Mouse (Mus musculus) CH12.LX (cell line): ENCODE data around the gene Cbx4. TPM values are rescaled to one million over a fixed set of nuclear protein-coding genes. Genes with fewer than 3 reads are reported as not detected.

ENCODE experiments used
- DNase-seq: peaks from one replicate; pipeline ENCODE4 v3.0.0-alpha.2; 2013; ENCODE audit errors: extremely low read depth
- H3K27ac ChIP-seq: 2 replicates; pipeline ENCODE4 v1.5.1; 2012; ENCODE audit warnings: low read depth, mild to moderate bottlenecking, control low read depth, moderate library complexity; ENCODE audit not compliant: insufficient read depth
- H3K27me3 ChIP-seq: replicated peaks from 2 replicates; pipeline ENCODE3; 2012; ENCODE audit warnings: inconsistent platforms
- H3K36me3 ChIP-seq, 2 experiments: replicated peaks in 1 of 2; 2 replicates each; pipeline versions ENCODE3 to v1.6.1; 2012; ENCODE audit warnings: inconsistent platforms in 1 of 2, low read length in 1 of 2, mild to moderate bottlenecking in 1 of 2, mixed read lengths in 1 of 2, moderate library complexity in 1 of 2; ENCODE audit not compliant: control insufficient read depth in 1 of 2, insufficient read depth in 1 of 2
- H3K4me1 ChIP-seq, 2 experiments: 2 replicates each; pipeline ENCODE4 v1.6.1; 2012; ENCODE audit warnings: inconsistent platforms in 1 of 2, moderate library complexity in 1 of 2; ENCODE audit not compliant: insufficient read depth in 2 of 2, control insufficient read depth in 1 of 2
- H3K4me2 ChIP-seq: 2 replicates; pipeline ENCODE4 v1.6.1; 2012; ENCODE audit warnings: low read depth, mild to moderate bottlenecking, control low read depth; ENCODE audit not compliant: poor library complexity, insufficient read depth, severe bottlenecking
- H3K4me3 ChIP-seq, 3 experiments: fragments of 150-350 bp in 1 of 3; sonication (generic) in 1 of 3; replicated peaks in 1 of 3; 2 replicates each; pipeline versions ENCODE3 to v1.5.1; 2011 to 2012; ENCODE audit warnings: low read depth in 2 of 3, low read length in 2 of 3, mild to moderate bottlenecking in 2 of 3, moderate library complexity in 2 of 3, control low read depth in 1 of 3, improper control_type of control experiment in 1 of 3, inconsistent platforms in 1 of 3, mixed read lengths in 1 of 3; ENCODE audit not compliant: poor library complexity in 1 of 3
- H3K79me2 ChIP-seq: replicated peaks from 2 replicates; pipeline ENCODE4 v1.6.1; 2012; ENCODE audit warnings: mild to moderate bottlenecking, moderate library complexity; ENCODE audit not compliant: control insufficient read depth, poor library complexity, insufficient read depth, severe bottlenecking; ENCODE audit errors: extremely low read depth
- H3K9ac ChIP-seq: 2 replicates; pipeline ENCODE4 v1.6.1; 2012; ENCODE audit warnings: low read depth, mild to moderate bottlenecking, control low read depth, moderate library complexity; ENCODE audit not compliant: insufficient read depth
- H3K9me3 ChIP-seq: replicated peaks from 2 replicates; pipeline ENCODE3; 2012; ENCODE audit warnings: low read length, inconsistent platforms, mixed read lengths
- BHLHE40 ChIP-seq: IDR thresholded peaks from 2 replicates; pipeline ENCODE4 v1.6.1; 2011; ENCODE audit warnings: mild to moderate bottlenecking, low read depth, low read length, improper control_type of control experiment
- CHD1 ChIP-seq: IDR thresholded peaks from 2 replicates; pipeline ENCODE4 v1.6.1; 2012; ENCODE audit warnings: low read depth, low read length, improper control_type of control experiment, inconsistent platforms
- CHD2 ChIP-seq: IDR thresholded peaks from 2 replicates; pipeline ENCODE4 v1.6.1; 2011; ENCODE audit warnings: low read length, improper control_type of control experiment
- CTCF ChIP-seq, 2 experiments: IDR thresholded peaks in 1 of 2; conservative IDR thresholded peaks in 1 of 2; 2 replicates each; pipeline ENCODE4 v1.5.1; 2011 to 2012; ENCODE audit warnings: low read depth in 2 of 2, low read length in 2 of 2, improper control_type of control experiment in 1 of 2, inconsistent platforms in 1 of 2, mild to moderate bottlenecking in 1 of 2, moderate library complexity in 1 of 2
- E2F4 ChIP-seq: IDR thresholded peaks from 2 replicates; pipeline ENCODE4 v1.6.1; 2011; ENCODE audit warnings: low read depth, low read length, improper control_type of control experiment; ENCODE audit not compliant: insufficient replicate concordance
- ELF1 ChIP-seq: IDR thresholded peaks from 2 replicates; pipeline ENCODE4 v1.6.1; 2014; ENCODE audit warnings: low read depth, mild to moderate bottlenecking, inconsistent platforms, low read length, improper control_type of control experiment
- EP300 ChIP-seq: IDR thresholded peaks from 2 replicates; pipeline ENCODE4 v1.6.1; 2011; ENCODE audit warnings: low read length, improper control_type of control experiment
- ETS1 ChIP-seq: conservative IDR thresholded peaks from 2 replicates; pipeline ENCODE4 v1.6.1; 2012; ENCODE audit warnings: low read depth, mild to moderate bottlenecking, inconsistent platforms, low read length, improper control_type of control experiment, moderate library complexity
- GABPA ChIP-seq: IDR thresholded peaks from 2 replicates; pipeline ENCODE4 v1.6.1; 2012; ENCODE audit warnings: low read depth, low read length, improper control_type of control experiment, inconsistent platforms; ENCODE audit not compliant: insufficient replicate concordance
- HCFC1 ChIP-seq: IDR thresholded peaks from 2 replicates; pipeline ENCODE4 v1.6.1; 2012; ENCODE audit warnings: low read depth, mild to moderate bottlenecking, inconsistent platforms, low read length, improper control_type of control experiment
- IRF4 ChIP-seq: IDR thresholded peaks from 2 replicates; pipeline ENCODE4 v1.6.1; 2014; ENCODE audit warnings: low read depth, mild to moderate bottlenecking, inconsistent platforms, low read length, improper control_type of control experiment
- JUN ChIP-seq: IDR thresholded peaks from 2 replicates; pipeline ENCODE4 v1.6.1; 2011; ENCODE audit warnings: low read depth, mild to moderate bottlenecking, low read length, improper control_type of control experiment, moderate library complexity; ENCODE audit not compliant: insufficient read depth
- JUND ChIP-seq: conservative IDR thresholded peaks from 2 replicates; pipeline ENCODE4 v1.6.1; 2011; ENCODE audit warnings: low read depth, low read length, improper control_type of control experiment
- KAT2A ChIP-seq: IDR thresholded peaks from 2 replicates; pipeline ENCODE4 v1.6.1; 2012; ENCODE audit warnings: low read length, improper control_type of control experiment, inconsistent platforms; ENCODE audit not compliant: insufficient replicate concordance
- MAFK ChIP-seq: IDR thresholded peaks from 2 replicates; pipeline ENCODE4 v1.6.1; 2011; ENCODE audit warnings: low read length, improper control_type of control experiment; ENCODE audit not compliant: insufficient replicate concordance
- MAX ChIP-seq: IDR thresholded peaks from 2 replicates; pipeline ENCODE4 v1.6.1; 2011; ENCODE audit warnings: low read length, improper control_type of control experiment
- MAZ ChIP-seq: IDR thresholded peaks from 2 replicates; pipeline ENCODE4 v1.6.1; 2012; ENCODE audit warnings: low read depth, mild to moderate bottlenecking, inconsistent platforms, low read length, improper control_type of control experiment, moderate library complexity
- MEF2A ChIP-seq: IDR thresholded peaks from 2 replicates; pipeline ENCODE4 v1.6.1; 2014; ENCODE audit warnings: low read depth, mild to moderate bottlenecking, inconsistent platforms, low read length, improper control_type of control experiment, borderline replicate concordance
- MXI1 ChIP-seq: IDR thresholded peaks from 2 replicates; pipeline ENCODE4 v1.6.1; 2011; ENCODE audit warnings: mild to moderate bottlenecking, low read depth, low read length, improper control_type of control experiment
- MYC ChIP-seq: IDR thresholded peaks from 2 replicates; pipeline ENCODE4 v1.6.1; 2011; ENCODE audit warnings: low read depth, mild to moderate bottlenecking, improper control_type of control experiment, low read length
- NELFE ChIP-seq: IDR thresholded peaks from 2 replicates; pipeline ENCODE4 v1.6.1; 2011; ENCODE audit warnings: low read depth, low read length, improper control_type of control experiment
- NRF1 ChIP-seq: IDR thresholded peaks from 2 replicates; pipeline ENCODE4 v1.6.1; 2014; ENCODE audit warnings: low read depth, mild to moderate bottlenecking, inconsistent platforms, low read length, improper control_type of control experiment, moderate library complexity
- PAX5 ChIP-seq: IDR thresholded peaks from 2 replicates; pipeline ENCODE4 v1.6.1; 2012; ENCODE audit warnings: low read length, inconsistent platforms, mixed read lengths
- POLR2A ChIP-seq: IDR thresholded peaks from 2 replicates; pipeline ENCODE4 v1.6.1; 2011; ENCODE audit warnings: low read depth, mild to moderate bottlenecking, improper control_type of control experiment, low read length
- POLR2AphosphoS2 ChIP-seq: IDR thresholded peaks from 2 replicates; pipeline ENCODE4 v1.6.1; 2011; ENCODE audit warnings: low read depth, low read length, improper control_type of control experiment
- RAD21 ChIP-seq: IDR thresholded peaks from 2 replicates; pipeline ENCODE4 v1.6.1; 2011; ENCODE audit warnings: low read depth, mild to moderate bottlenecking, low read length, improper control_type of control experiment, moderate library complexity
- RCOR1 ChIP-seq: conservative IDR thresholded peaks from 2 replicates; pipeline ENCODE4 v1.6.1; 2012; ENCODE audit warnings: low read depth, mild to moderate bottlenecking, inconsistent platforms, low read length, improper control_type of control experiment
- SIN3A ChIP-seq: IDR thresholded peaks from 2 replicates; pipeline ENCODE4 v1.6.1; 2012; ENCODE audit warnings: low read length, improper control_type of control experiment, inconsistent platforms
- SMC3 ChIP-seq: IDR thresholded peaks from 2 replicates; pipeline ENCODE4 v1.6.1; 2011; ENCODE audit warnings: low read depth, low read length, improper control_type of control experiment
- TBP ChIP-seq: conservative IDR thresholded peaks from 2 replicates; pipeline ENCODE4 v1.6.1; 2011; ENCODE audit warnings: low read depth, low read length, improper control_type of control experiment
- TCF12 ChIP-seq: IDR thresholded peaks from 2 replicates; pipeline ENCODE4 v1.6.1; 2014; ENCODE audit warnings: low read depth, mild to moderate bottlenecking, inconsistent platforms, low read length, improper control_type of control experiment
- UBTF ChIP-seq: IDR thresholded peaks from 2 replicates; pipeline ENCODE4 v1.6.1; 2012; ENCODE audit warnings: low read depth, mild to moderate bottlenecking, inconsistent platforms, low read length, improper control_type of control experiment, moderate library complexity
- USF1 ChIP-seq: IDR thresholded peaks from 2 replicates; pipeline ENCODE4 v1.6.1; 2014; ENCODE audit warnings: low read depth, mild to moderate bottlenecking, inconsistent platforms, low read length, improper control_type of control experiment
- USF2 ChIP-seq: conservative IDR thresholded peaks from 2 replicates; pipeline ENCODE4 v1.6.1; 2011; ENCODE audit warnings: low read depth, low read length, improper control_type of control experiment
- ZC3H11A ChIP-seq: IDR thresholded peaks from 2 replicates; pipeline ENCODE4 v1.6.1; 2012; ENCODE audit warnings: low read depth, mild to moderate bottlenecking, inconsistent platforms, low read length, improper control_type of control experiment
- ZKSCAN1 ChIP-seq: IDR thresholded peaks from 2 replicates; pipeline ENCODE4 v1.6.1; 2012; ENCODE audit warnings: low read depth, inconsistent platforms, low read length, improper control_type of control experiment, borderline replicate concordance
- ZMIZ1 ChIP-seq: IDR thresholded peaks from 2 replicates; pipeline ENCODE4 v1.6.1; 2012; ENCODE audit warnings: low read depth, mild to moderate bottlenecking, inconsistent platforms, low read length, improper control_type of control experiment
- ZNF384 ChIP-seq: IDR thresholded peaks from 2 replicates; pipeline ENCODE4 v1.6.1; 2012; ENCODE audit warnings: low read depth, low read length, improper control_type of control experiment, inconsistent platforms
- dilution Hi-C: fragments of 300-500 bp; cut with MboI; formaldehyde crosslinking; loops from 2 replicates; pipeline ENCODE4 v1.14.3; 2020; ENCODE audit warnings: low sequenced_read_pairs; ENCODE audit not compliant: extremely low pct_unique_long_range_greater_than_20kb, extremely low pct_ligation_motif_present
- in situ Hi-C: fragments of 300-500 bp; cut with MboI; formaldehyde crosslinking; loops from 3 replicates; pipeline ENCODE4 v1.14.3; 2019; ENCODE audit warnings: low sequenced_read_pairs, low pct_ligation_motif_present, low pct_unique_long_range_greater_than_20kb, mixed read lengths
- polyA plus RNA-seq: library from polyadenylated mRNA; unstranded; fragments of >175 nt; gene quantifications from 2 replicates; pipeline ENCODE4 v1.2.1, GENCODE M21; 2012; ENCODE audit warnings: low read depth; ENCODE audit not compliant: insufficient read length
- total RNA-seq, 2 experiments: library from RNA; depleted of rRNA; stranded (reverse); fragments of 300-350 nt in 1 of 2; fragments of >200 nt in 1 of 2; gene quantifications; 2 replicates each; pipeline ENCODE4 v1.2.3; 2012 to 2014

The Cbx4 gene
- total and polyA plus RNA-seq, 3 experiments: 15.0 to 40.4 (median 26.0) TPM

DNA sequence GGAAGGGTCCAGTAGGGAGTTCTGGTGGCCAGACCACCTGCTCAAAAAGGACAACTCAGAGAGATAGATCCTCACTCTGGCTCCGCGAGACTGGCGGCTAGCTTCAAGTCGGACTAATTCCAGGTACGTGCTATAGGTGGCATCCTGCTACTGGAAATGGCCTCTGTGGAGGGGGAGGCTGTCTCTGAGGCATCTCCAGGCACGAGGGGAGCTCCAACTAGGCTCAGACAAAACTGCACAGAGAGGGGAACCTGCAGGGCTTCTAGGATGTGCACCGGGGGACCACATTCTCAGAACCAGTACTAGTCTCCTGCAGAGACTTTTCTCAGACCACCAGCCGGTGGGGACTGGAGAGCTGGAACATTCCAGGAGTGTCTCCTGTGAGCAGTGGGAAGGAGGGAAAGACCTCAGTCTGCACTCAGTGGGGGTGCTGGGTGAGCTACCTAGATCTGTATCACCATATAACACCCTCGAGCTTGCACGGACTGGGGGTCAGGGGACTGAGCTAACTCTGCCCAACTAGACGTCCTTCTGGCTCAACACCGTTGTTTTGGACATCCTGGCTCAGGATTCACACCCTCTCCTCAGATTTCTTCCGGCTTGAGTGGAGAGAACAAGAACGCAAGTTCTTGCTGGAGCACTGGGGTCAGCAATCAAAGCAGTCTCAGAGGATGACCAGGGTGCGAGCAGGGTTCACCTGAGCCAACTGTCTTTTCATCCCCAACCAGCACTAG lies 33.9 kb downstream of the Cbx4 start:
- Histone ChIP-seq H3K27ac (no peak overlapping the region), H3K9me3 (peaks cover 23% of the 10 kb centered on the region), H3K4me3 (no peak overlapping the region), H3K4me2 (no peak overlapping the region), H3K9ac (no peak overlapping the region), H3K36me3 (no peaks in the 10 kb centered on the region), H3K79me2 (no peaks in the 10 kb centered on the region), H3K4me1 (peaks cover 20 to 75% of the 10 kb centered on the region in 2 experiments), H3K27me3 (peaks cover 97% of the 10 kb centered on the region)
- peak; percentile 67 for DNase-seq
- in situ Hi-C loops: loop anchor here (5.0 kb wide), 2 partner anchors 40 to 135 kb away; no protein-coding TSS in a partner anchor
- TF ChIP-seq RAD21 (peak; percentile 98), CTCF (conservative IDR thresholded peaks at IDR 0.05 in 1 of 2, IDR thresholded peaks at IDR 0.05 in 1 of 2; ENCODE audit: low read depth in 2 of 2, low read length in 2 of 2) (peak in 1 of 2 experiments; percentile 97; a peak in 2 of 4 replicates), NRF1 (no peak), EP300 (no peak), JUND (0 out of 2 replicates have a peak, but pooled peaks have one; percentile 17), SMC3 (peak; percentile 91), KAT2A (no peak), MAX (peak; percentile 55; the same call in 1 of the 2 replicates), ETS1 (no peak), ELF1 (no peak), BHLHE40 (peak; percentile 81), E2F4 (no peak), MXI1 (peak; percentile 76; the same call in 1 of the 2 replicates), GABPA (no peak), RCOR1 (no peak), TBP (no peak), ZC3H11A (peak; percentile 80), JUN (no peak), ZMIZ1 (no peak), PAX5 (no peak), NELFE (0 out of 2 replicates have a peak, but pooled peaks have one; percentile 44), USF1 (no peak), HCFC1 (no peak), POLR2A (no peak), MAFK (no peak), CHD1 (no peak), MAZ (peak; percentile 96), MYC (peak; percentile 74), TCF12 (0 out of 2 replicates have a peak, but pooled peaks have one; percentile 55), IRF4 (peak; percentile 61; the same call in 1 of the 2 replicates), ZNF384 (no peak), POLR2AphosphoS2 (no peak), UBTF (no peak), ZKSCAN1 (no peak), CHD2 (no peak), USF2 (no peak), SIN3A (peak; percentile 20; the same call in 1 of the 2 replicates), MEF2A (peak; percentile 60; the same call in 1 of the 2 replicates)
- dilution Hi-C loops: no loop called here
